Mouse (Mus musculus): Measurements from ENCODE around the gene Kl. TPM values are rescaled to one million over a fixed set of nuclear protein-coding genes. Genes with fewer than 3 reads are reported as not detected.

Kl gene
- total and polyA plus RNA-seq, 3 experiments, result 0.09 to 0.35 TPM; not detected in 1

- no peak for DNase-seq
Observed at GRCm38 (mm10) chr5:151028906-151029305, 76.5 kb downstream of the Kl start.

- DNase-seq, result no peak
Observed at GRCm38 (mm10) chr5:151034715-151035512, 82.5 kb downstream of the Kl start.

GRCm38 (mm10) chr5:151037871-151038270, 85.5 kb downstream of the Kl start:
- DNase-seq, result no peak

- no peak for DNase-seq
Observed at GRCm38 (mm10) chr5:151042911-151043310, 90.5 kb downstream of the Kl start.

Measured in adrenal gland, adult 2 months (tissue).